Mouse (Mus musculus): Measurements from ENCODE around the gene Timm50. TPM values are rescaled to one million over a fixed set of nuclear protein-coding genes. Genes with fewer than 3 reads are reported as not detected.
A peak's percentile ranks its signal among the peaks of the same experiment; 100 is the strongest.

Gene Timm50
- total RNA-seq (2014; fragmentation: Nextera tagmentation) (60.1 and 83.1 TPM in 2 replicates), total RNA-seq (2017) (45.8 and 47.7 TPM in 2 replicates)

- ATAC-seq (replicated peaks; ENCODE audit: poor library complexity, severe bottlenecking), result peak; percentile 98
These were observed at the start of gene Timm50 for GRCm38 (mm10) chr7:28311926-28312543. TSS of gene Timm50 (minus strand) at chr7:28312072.

- no peak for ATAC-seq (replicated peaks; ENCODE audit: poor library complexity, severe bottlenecking)
These were observed 48.4 kb upstream of the Timm50 start for GRCm38 (mm10) chr7:28360291-28360690.

- no peak for ATAC-seq (replicated peaks; ENCODE audit: poor library complexity, severe bottlenecking)
These were observed 48.0 kb upstream of the Timm50 start for GRCm38 (mm10) chr7:28359854-28360253.

GRCm38 (mm10) chr7:28358431-28358830 lies 46.6 kb upstream of the Timm50 start:
- ATAC-seq (replicated peaks; ENCODE audit: poor library complexity, severe bottlenecking), result no peak

- ATAC-seq (replicated peaks; ENCODE audit: poor library complexity, severe bottlenecking), result no peak
These were observed 46.1 kb upstream of the Timm50 start for GRCm38 (mm10) chr7:28357984-28358383.

GRCm38 (mm10) chr7:28356981-28357380 lies 45.1 kb upstream of the Timm50 start:
- no peak for ATAC-seq (replicated peaks; ENCODE audit: poor library complexity, severe bottlenecking)

- ATAC-seq (replicated peaks; ENCODE audit: poor library complexity, severe bottlenecking), result no peak
These were observed 43.3 kb upstream of the Timm50 start for GRCm38 (mm10) chr7:28355221-28355620.

GRCm38 (mm10) chr7:28354596-28354995 lies 42.7 kb upstream of the Timm50 start:
- no peak for ATAC-seq (replicated peaks; ENCODE audit: poor library complexity, severe bottlenecking)

- ATAC-seq (replicated peaks; ENCODE audit: poor library complexity, severe bottlenecking), result no peak
These were observed 42.3 kb upstream of the Timm50 start for GRCm38 (mm10) chr7:28354113-28354581.

GRCm38 (mm10) chr7:28353267-28353666 lies 41.4 kb upstream of the Timm50 start:
- no peak for ATAC-seq (replicated peaks; ENCODE audit: poor library complexity, severe bottlenecking)

GRCm38 (mm10) chr7:28351676-28352191 lies 39.9 kb upstream of the Timm50 start:
- ATAC-seq (replicated peaks; ENCODE audit: poor library complexity, severe bottlenecking), result 0 out of 2 replicates have a peak, but pooled peaks have one; percentile 11

GRCm38 (mm10) chr7:28350155-28350883 lies 38.4 kb upstream of the Timm50 start, which contains the start of gene Rps16:
TSS of gene Rps16 (plus strand) at chr7:28350652.
- peak; percentile 94 for ATAC-seq (replicated peaks; ENCODE audit: poor library complexity, severe bottlenecking)

- no peak for ATAC-seq (replicated peaks; ENCODE audit: poor library complexity, severe bottlenecking)
These were observed 36.7 kb upstream of the Timm50 start for GRCm38 (mm10) chr7:28348601-28349000.

- ATAC-seq (replicated peaks; ENCODE audit: poor library complexity, severe bottlenecking), result peak; percentile 46
These were observed 35.9 kb upstream of the Timm50 start for GRCm38 (mm10) chr7:28347746-28348145.

- ATAC-seq (replicated peaks; ENCODE audit: poor library complexity, severe bottlenecking), result peak; percentile 69
These were observed 32.8 kb upstream of the Timm50 start for GRCm38 (mm10) chr7:28344637-28345036.

GRCm38 (mm10) chr7:28341381-28341780 lies 29.5 kb upstream of the Timm50 start:
- no peak for ATAC-seq (replicated peaks; ENCODE audit: poor library complexity, severe bottlenecking)

- peak; percentile 62 for ATAC-seq (replicated peaks; ENCODE audit: poor library complexity, severe bottlenecking)
These were observed 27.5 kb upstream of the Timm50 start for GRCm38 (mm10) chr7:28339213-28339917.

- ATAC-seq (replicated peaks; ENCODE audit: poor library complexity, severe bottlenecking), result peak; percentile 94
These were observed 26.5 kb upstream of the Timm50 start, which contains the start of gene Supt5 for GRCm38 (mm10) chr7:28338108-28338998. TSS of gene Supt5 (minus strand) at chr7:28338746.

GRCm38 (mm10) chr7:28335471-28335870 lies 23.6 kb upstream of the Timm50 start:
- no peak for ATAC-seq (replicated peaks; ENCODE audit: poor library complexity, severe bottlenecking)

GRCm38 (mm10) chr7:28334534-28334933 lies 22.7 kb upstream of the Timm50 start:
- ATAC-seq (replicated peaks; ENCODE audit: poor library complexity, severe bottlenecking), result no peak
